Mouse (Mus musculus) ES-Bruce4 (cell line): ENCODE measurements at regions not wholly inside any gene's neighbourhood (a gene's known extent, or its start where the extent isn't known, plus 50 kb on each side); places are given as distances from the start of the nearest gene placed in this dataset.

Experiments used
- CTCF ChIP-seq: IDR thresholded peaks from one replicate; pipeline ENCODE4 v1.8.1; 2011; ENCODE audit warnings: low read depth, low read length
- POLR2A ChIP-seq: IDR thresholded peaks from one replicate; pipeline ENCODE4 v1.8.1; 2011; ENCODE audit warnings: low read length; ENCODE audit not compliant: insufficient read depth

DNA sequence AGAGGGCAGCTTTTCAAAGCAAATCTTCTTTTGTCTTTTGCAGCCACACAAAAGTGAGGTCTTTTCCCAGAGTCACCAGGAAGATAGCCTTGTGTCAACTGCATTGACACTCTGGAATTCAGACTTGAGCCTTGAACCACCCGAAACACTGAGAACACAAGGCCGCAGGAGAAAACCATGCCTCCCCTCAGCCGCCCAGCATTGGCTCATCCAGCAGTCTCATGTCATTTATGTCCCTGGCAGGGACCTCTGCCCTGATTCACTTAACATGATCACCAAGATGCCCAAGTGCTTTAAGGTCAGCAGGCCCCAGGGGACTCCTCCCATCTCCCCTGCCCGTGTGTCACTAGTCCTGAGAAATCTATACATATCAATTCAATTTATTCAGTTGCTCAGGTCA, 173.1 kb upstream of the Kdm8 start:
- TF ChIP-seq POLR2A (no peak), CTCF (no peak)
